Mouse (Mus musculus) limb, embryonic 12.5 days (tissue): ENCODE results near the gene Trpt1. TPM values are rescaled to one million over a fixed set of nuclear protein-coding genes. Genes with fewer than 3 reads are reported as not detected.

Experiments used
- ATAC-seq: fragments of 200-750 bp; cut with Nextera tagmentation; 2 replicates; pipeline ENCODE4 v1.8.0; 2017; ENCODE audit warnings: low read depth, moderate TSS enrichment; ENCODE audit not compliant: insufficient number of reproducible peaks, insufficient read depth, low FRiP score, low TSS enrichment
- H3K27ac ChIP-seq: fragments of 300-500 bp; sonication (generic); 2 replicates; pipeline ENCODE4 v1.5.1; 2016; ENCODE audit warnings: mild to moderate bottlenecking, moderate library complexity
- H3K27me3 ChIP-seq: fragments of 300-500 bp; sonication (generic); 2 replicates; pipeline ENCODE4 v1.6.1; 2016; ENCODE audit warnings: mild to moderate bottlenecking, moderate library complexity
- H3K36me3 ChIP-seq: fragments of 300-500 bp; sonication (generic); 2 replicates; pipeline ENCODE4 v1.6.1; 2016; ENCODE audit warnings: mild to moderate bottlenecking, moderate library complexity
- H3K4me1 ChIP-seq: fragments of 300-500 bp; sonication (generic); replicated peaks from 2 replicates; pipeline ENCODE4 v1.6.1; 2016
- H3K4me2 ChIP-seq: fragments of 300-500 bp; sonication (generic); 2 replicates; pipeline ENCODE4 v1.6.1; 2016; ENCODE audit warnings: mild to moderate bottlenecking, moderate library complexity
- H3K4me3 ChIP-seq: fragments of 300-500 bp; sonication (generic); replicated peaks from 2 replicates; pipeline ENCODE4 v1.5.1; 2016; ENCODE audit warnings: mild to moderate bottlenecking
- H3K9ac ChIP-seq: fragments of 300-500 bp; sonication (generic); replicated peaks from 2 replicates; pipeline ENCODE4 v1.6.1; 2016; ENCODE audit warnings: mild to moderate bottlenecking, moderate library complexity
- H3K9me3 ChIP-seq: fragments of 300-500 bp; sonication (generic); 2 replicates; pipeline ENCODE4 v1.6.1; 2016; ENCODE audit warnings: mild to moderate bottlenecking, moderate library complexity
- WGBS: fragments of 180-500 bp; shearing (Covaris S2); methylation state at CpG from one replicate; pipeline ENCODE4 v1.1.7; 2016; 5-methylcytosine and 5-hydroxymethylcytosine counted together
- polyA plus RNA-seq: library from polyadenylated mRNA; unstranded; fragments of >200 nt; fragmentation: Nextera tagmentation; extraction: Ambion mirVana; gene quantifications from 2 replicates; pipeline ENCODE4 v1.2.1, GENCODE M21; 2016

The Trpt1 gene
- polyA plus RNA-seq, 1 experiment from 2014 or later = 11.0 TPM

DNA sequence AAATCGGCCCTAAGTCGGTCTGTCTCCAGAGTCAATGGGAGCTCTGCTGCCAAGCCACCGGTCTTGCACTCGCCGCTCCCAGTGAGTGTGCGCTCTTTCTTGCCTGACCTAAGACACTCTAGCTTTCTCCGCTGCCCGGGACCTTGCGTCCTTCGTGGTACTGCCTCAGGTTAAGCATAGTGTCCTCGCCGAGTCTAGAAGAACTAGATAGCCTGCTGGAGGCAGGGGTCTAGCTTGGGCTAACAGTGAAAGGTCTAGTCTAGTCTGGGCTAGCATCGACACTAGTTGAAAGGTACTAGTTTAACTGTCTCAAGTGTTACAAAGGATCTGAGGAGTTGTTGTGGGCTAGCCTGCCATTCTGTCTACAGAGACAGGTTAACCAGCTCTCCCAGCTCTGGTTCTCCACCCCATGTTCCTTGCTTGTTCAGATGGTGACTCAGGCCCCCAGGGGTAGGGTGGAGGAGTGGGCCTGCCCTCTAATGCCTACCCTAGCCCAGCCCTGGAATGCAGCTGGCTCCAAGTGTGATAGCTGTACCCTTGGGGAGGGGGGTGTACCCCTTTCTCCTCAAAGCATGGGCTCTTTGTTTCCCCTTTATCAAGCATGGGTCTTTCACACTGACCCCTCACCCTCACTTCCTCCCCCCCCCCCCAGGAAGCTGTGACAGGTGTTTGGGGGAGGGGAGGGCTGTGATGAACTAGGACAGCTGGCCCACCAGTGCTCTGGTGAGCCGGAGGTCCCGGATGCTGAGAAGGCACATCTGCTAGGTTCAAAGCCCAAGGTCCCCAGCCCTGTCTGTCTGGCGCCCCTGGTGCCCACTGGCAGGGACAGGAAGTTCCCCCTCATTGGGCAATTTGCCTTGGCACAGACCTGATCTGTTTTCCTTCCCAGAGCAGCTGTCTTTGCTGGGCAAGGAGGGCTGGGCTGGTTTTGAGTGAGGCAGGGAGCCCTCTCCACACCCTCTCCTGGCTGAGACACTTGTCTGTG is 20.1 kb upstream of the Trpt1 start, which contains the start of gene Plcb3:
Gene Plcb3, minus strand, starts transcription at position 934 of the 985 bp plus-strand sequence.
- Histone ChIP-seq H3K27ac (peak within 1 kb of the TSS; percentile 86), H3K4me2 (peak within 1 kb of the TSS; percentile 95), H3K4me3 (peak within 1 kb of the TSS; percentile 71), H3K4me1 (peaks cover 58% of the 10 kb centered on the region), H3K36me3 (peaks cover 23% of the 10 kb centered on the region), H3K27me3 (peaks cover 5% of the 10 kb centered on the region), H3K9ac (peak within 1 kb of the TSS; percentile 85), H3K9me3 (no peaks in the 10 kb centered on the region)
- 0% methylated on average over 16 of the region's 16 CpGs for WGBS
- ATAC-seq = no peak

DNA sequence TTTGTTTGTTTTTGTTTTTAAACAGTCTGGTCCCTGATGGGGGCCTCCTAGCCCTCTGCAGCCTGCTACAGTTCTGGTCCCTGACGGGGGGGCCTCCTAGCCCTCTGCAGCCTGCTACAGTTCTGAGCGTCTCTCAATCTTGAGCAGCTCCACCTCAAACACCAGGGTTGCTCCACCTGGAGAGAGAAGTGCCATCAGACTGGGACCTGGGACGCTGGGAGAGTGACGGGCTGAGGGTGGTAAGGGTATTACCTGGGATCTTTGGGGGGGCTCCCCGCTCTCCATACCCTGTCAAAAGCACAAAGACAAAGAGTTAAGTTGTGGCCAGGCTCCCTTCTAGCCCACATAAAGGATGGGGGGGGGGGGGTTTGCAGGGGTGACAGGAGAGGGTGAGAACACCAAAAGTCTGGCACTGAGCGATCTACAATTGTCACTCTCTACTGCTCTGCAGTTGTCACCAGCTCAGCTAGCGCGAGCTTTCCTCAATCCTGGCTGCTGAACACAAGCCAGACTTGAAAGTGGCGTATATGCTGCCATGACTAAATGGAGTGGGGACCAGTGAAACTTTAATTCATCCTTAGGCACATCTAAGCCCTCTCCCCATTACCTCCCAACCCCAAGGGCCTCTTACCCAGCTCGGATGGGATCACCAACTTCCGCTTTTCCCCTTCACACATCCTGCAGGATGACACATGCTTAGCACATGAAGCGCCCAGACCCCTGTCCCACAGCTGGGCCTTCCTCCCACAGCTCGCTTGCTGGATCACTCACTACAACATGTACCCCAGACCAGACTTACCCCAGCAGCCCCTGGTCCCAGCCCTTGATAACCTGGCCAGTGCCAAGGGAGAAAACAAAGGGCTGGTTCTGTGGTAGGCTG is 17.9 kb upstream of the Trpt1 start:
- no peaks in the 10 kb centered on the region for H3K9me3 ChIP-seq
- no peak for ATAC-seq
- H3K4me3 ChIP-seq = 0 out of 2 replicates have a peak overlapping the region, but pooled peaks have one; percentile 67
- H3K27ac ChIP-seq = peak overlapping the region; percentile 41; the same call in 1 of the 2 replicates
- H3K4me1 ChIP-seq = peaks cover 53% of the 10 kb centered on the region
- H3K36me3 ChIP-seq = peaks cover 35% of the 10 kb centered on the region
- 81% methylated on average over 13 of the region's 13 CpGs for WGBS
- H3K4me2 ChIP-seq = peak overlapping the region; percentile 80; the same call in 1 of the 2 replicates
- H3K9ac ChIP-seq = 0 out of 2 replicates have a peak overlapping the region, but pooled peaks have one; percentile 18
- no peaks in the 10 kb centered on the region; the same call in 1 of the 2 replicates for H3K27me3 ChIP-seq

DNA sequence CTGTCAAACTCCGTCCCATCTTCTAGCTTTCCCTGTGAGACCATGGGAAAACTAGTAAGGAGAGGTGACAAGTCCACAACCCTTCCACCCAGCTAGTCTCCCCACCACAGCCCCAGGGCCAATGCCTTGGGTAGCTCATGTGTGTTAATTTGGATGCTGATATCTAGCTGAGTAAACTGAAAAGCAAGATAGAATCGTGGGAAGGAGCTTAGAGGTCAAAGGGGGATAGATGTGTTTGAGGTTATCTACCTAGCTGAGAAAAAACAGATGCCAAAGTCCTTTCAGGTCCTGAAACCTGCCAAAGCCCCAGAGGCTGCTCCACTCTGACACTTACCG is 17.3 kb upstream of the Trpt1 start:
- peaks cover 50% of the 10 kb centered on the region for H3K4me1 ChIP-seq
- H3K4me3 ChIP-seq = peak overlapping the region; percentile 67
- 0 out of 2 replicates have a peak overlapping the region, but pooled peaks have one; percentile 18 for H3K9ac ChIP-seq
- H3K4me2 ChIP-seq = peak overlapping the region; percentile 80
- peak overlapping the region; percentile 41; the same call in 1 of the 2 replicates for H3K27ac ChIP-seq
- no peaks in the 10 kb centered on the region for H3K9me3 ChIP-seq
- no peaks in the 10 kb centered on the region for H3K27me3 ChIP-seq
- ATAC-seq = no peak
- peaks cover 39% of the 10 kb centered on the region for H3K36me3 ChIP-seq
- WGBS = 56% methylated on average over 3 of the region's 3 CpGs

GRCm38 (mm10) chr19:6979001-6979479 is 16.9 kb upstream of the Trpt1 start:
- H3K36me3 ChIP-seq = peaks cover 44% of the 10 kb centered on the region

GRCm38 (mm10) chr19:6979486-6980380 is 16.2 kb upstream of the Trpt1 start:
- peak overlapping the region; percentile 80 for H3K4me2 ChIP-seq
- H3K27ac ChIP-seq = peak overlapping the region; percentile 92
- peaks cover 48% of the 10 kb centered on the region for H3K36me3 ChIP-seq
- no peaks in the 10 kb centered on the region for H3K9me3 ChIP-seq
- H3K4me1 ChIP-seq = peaks cover 45% of the 10 kb centered on the region
- WGBS = under 1% methylated on average over 58 of the region's 59 CpGs
- peak overlapping the region; percentile 67 for H3K4me3 ChIP-seq
- peak; percentile 86 for ATAC-seq
- peak overlapping the region; percentile 80 for H3K9ac ChIP-seq
- H3K27me3 ChIP-seq = no peaks in the 10 kb centered on the region

More at GRCm38 (mm10) chr19:6979001-6979479, 16.9 kb upstream of the Trpt1 start:
- peak overlapping the region; percentile 66 for H3K9ac ChIP-seq
- no peaks in the 10 kb centered on the region for H3K27me3 ChIP-seq
- H3K4me2 ChIP-seq = peak overlapping the region; percentile 80
- peak overlapping the region; percentile 67 for H3K4me3 ChIP-seq
- 0 out of 2 replicates have a peak, but pooled peaks have one; percentile 1 for ATAC-seq
- WGBS = 15% methylated on average over 11 of the region's 11 CpGs
- H3K9me3 ChIP-seq = no peaks in the 10 kb centered on the region
- H3K4me1 ChIP-seq = peaks cover 46% of the 10 kb centered on the region
- peak overlapping the region; percentile 62; the same call in 1 of the 2 replicates for H3K27ac ChIP-seq

DNA sequence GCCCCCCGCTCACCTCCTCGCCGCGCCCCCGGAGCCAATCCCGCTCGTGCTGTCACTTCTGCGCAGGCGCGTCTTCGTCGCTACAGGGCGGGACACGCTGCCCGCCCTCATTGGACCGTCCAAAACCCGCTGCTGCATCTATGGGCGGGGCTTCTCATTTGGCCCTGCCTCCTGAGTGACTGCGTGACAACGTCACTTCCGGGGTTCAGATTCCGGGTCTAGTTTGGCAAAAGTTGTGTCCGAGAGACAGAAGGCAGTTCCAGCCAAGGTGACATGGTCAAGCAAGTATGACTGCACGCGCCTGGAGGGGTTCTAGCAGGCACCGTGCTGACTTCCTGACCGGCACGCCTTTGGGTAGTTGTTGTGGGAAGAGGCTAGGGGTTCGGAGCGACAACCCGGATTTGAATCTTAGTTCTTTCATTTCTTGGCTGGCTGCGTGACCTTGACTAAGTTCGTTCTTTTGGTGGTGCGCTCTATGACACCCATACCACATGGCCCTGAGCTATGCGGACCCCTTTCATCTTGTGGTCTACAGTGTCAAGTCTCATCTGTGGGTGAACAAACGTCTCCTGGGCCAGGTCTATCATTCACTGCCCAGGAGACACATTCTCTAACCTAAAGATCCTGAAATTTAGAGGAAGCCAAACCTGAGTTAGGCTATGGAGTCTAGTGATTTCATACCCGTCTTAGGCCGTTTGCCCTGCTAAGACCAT is 15.4 kb upstream of the Trpt1 start, which contains the start of gene Fkbp2:
Gene Fkbp2, minus strand, starts transcription at position 121 of the 713 bp plus-strand sequence.
- Histone ChIP-seq H3K4me3 (peak within 1 kb of the TSS; percentile 67), H3K36me3 (peaks cover 56% of the 10 kb centered on the region), H3K27ac (peak within 1 kb of the TSS; percentile 92), H3K4me2 (peak within 1 kb of the TSS; percentile 80), H3K9me3 (no peaks in the 10 kb centered on the region), H3K9ac (peak within 1 kb of the TSS; percentile 80), H3K27me3 (no peaks in the 10 kb centered on the region), H3K4me1 (peaks cover 45% of the 10 kb centered on the region)
- 2% methylated on average over 38 of the region's 38 CpGs for WGBS
- ATAC-seq = peak; percentile 83

- Histone ChIP-seq H3K36me3 (peaks cover 58% of the 10 kb centered on the region), H3K9me3 (no peaks in the 10 kb centered on the region), H3K4me2 (peak overlapping the region; percentile 80; the same call in 1 of the 2 replicates), H3K9ac (no peak overlapping the region), H3K27me3 (no peaks in the 10 kb centered on the region), H3K27ac (no peak overlapping the region), H3K4me3 (peak overlapping the region; percentile 7; the same call in 1 of the 2 replicates), H3K4me1 (peaks cover 44% of the 10 kb centered on the region)
- no peak for ATAC-seq
- WGBS = 90% methylated on average over 4 of the region's 4 CpGs
Measured at GRCm38 (mm10) chr19:6981465-6981864, 14.5 kb upstream of the Trpt1 start.

- WGBS = 96% methylated on average over 5 of the region's 5 CpGs
- Histone ChIP-seq H3K27ac (no peak overlapping the region), H3K4me2 (no peak overlapping the region), H3K9ac (no peak overlapping the region), H3K27me3 (no peaks in the 10 kb centered on the region), H3K36me3 (peaks cover 38% of the 10 kb centered on the region), H3K4me1 (peaks cover 37% of the 10 kb centered on the region), H3K4me3 (no peak overlapping the region), H3K9me3 (no peaks in the 10 kb centered on the region)
- no peak for ATAC-seq
Measured at GRCm38 (mm10) chr19:6983621-6984020, 12.3 kb upstream of the Trpt1 start.

DNA sequence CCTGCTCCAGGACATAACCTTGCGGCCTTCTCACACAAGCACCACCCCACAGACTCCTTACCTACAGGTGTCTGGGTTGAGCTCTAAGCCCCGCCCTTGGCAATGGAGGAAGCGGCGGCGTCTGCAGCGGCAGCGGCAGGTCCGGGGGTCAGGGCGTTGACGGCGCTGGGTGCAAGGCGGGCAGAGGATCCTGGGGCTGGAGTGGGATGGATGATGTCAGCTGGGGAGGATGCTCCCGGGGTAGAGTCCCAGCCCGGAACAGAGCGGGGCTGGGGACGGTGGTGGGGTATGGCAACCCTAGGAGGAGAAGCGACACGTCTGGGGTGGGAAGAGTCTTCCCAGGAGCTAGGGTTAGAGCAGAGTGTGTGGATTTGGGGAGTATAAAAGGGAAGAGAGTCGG is 10.6 kb upstream of the Trpt1 start:
- no peak for ATAC-seq
- Histone ChIP-seq H3K4me3 (no peak overlapping the region), H3K4me1 (peaks cover 27% of the 10 kb centered on the region), H3K9ac (no peak overlapping the region), H3K9me3 (no peaks in the 10 kb centered on the region), H3K27ac (no peak overlapping the region), H3K36me3 (peaks cover 42% of the 10 kb centered on the region), H3K27me3 (no peaks in the 10 kb centered on the region), H3K4me2 (no peak overlapping the region)
- WGBS = 85% methylated on average over 19 of the region's 19 CpGs
